Comparison of ENCODE assay signal across 8 mouse cellular contexts in the genomic region with DNA sequence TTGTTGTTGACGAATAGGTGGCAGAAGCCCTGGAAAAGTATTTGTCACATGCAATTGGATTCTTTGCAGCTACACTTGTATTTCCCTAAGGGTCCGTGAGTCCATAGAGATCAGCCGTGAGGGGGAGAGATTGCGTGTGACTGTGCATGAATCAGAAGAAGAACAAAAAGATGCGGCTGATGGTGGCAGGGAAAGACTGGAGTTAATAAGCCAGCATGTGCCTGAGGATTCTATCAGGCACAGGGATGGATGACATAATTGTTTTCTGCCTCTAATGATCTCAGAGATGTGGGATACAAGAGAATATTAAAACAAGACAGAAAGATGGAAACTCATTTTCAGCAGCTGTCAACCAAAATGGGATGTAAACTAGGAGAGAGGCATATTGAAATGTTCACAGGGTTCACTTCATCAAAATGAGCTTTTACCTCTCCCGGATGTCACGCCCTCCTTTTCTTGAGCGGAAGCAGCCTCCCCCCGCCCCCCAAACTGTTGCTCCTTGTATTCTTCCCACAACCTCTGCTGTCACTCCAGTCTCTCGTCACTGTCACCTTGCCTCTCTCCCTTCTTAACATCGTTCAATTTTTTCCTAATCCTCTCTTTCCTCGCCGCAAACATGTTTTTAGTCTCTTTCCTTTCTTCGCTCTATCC.
DNase-seq lines count a peak whose midpoint lies in the region; ATAC-seq and TF ChIP-seq lines count a peak whose summit lies in the region.

No protein-coding gene starts in this region.

- TF ChIP-seq CTCF in liver, embryonic 14.5 days (IDR thresholded peaks at IDR 0.05; ENCODE audit: low read depth) = no peak
- TF ChIP-seq CTCF in stomach, postnatal 0 days (IDR thresholded peaks at IDR 0.05; ENCODE audit: low read depth) = no peak

- no peak for TF ChIP-seq EP300 in liver, embryonic 14.5 days (IDR thresholded peaks at IDR 0.05; ENCODE audit: low read depth)
- no peak for TF ChIP-seq EP300 in stomach, postnatal 0 days (optimal IDR thresholded peaks at IDR 0.05)

- peak overlapping the region; percentile 90 for H3K4me2 ChIP-seq in heart, embryonic 13.5 days
- peak overlapping the region; percentile 63 for H3K4me2 ChIP-seq in liver, embryonic 14.5 days (ENCODE audit: low read depth)
- H3K4me2 ChIP-seq in stomach, postnatal 0 days (replicated peaks; ENCODE audit: low read depth) = peak overlapping the region; percentile 85

- no peaks in the 10 kb centered on the region for H3K9me3 ChIP-seq in heart, embryonic 13.5 days
- no peaks in the 10 kb centered on the region for H3K9me3 ChIP-seq in liver, embryonic 14.5 days (ENCODE audit: control insufficient read depth, low read length)
- no peaks in the 10 kb centered on the region for H3K9me3 ChIP-seq in stomach, postnatal 0 days (ENCODE audit: control insufficient read depth, low read length)

- no peaks in the 10 kb centered on the region for H3K27me3 ChIP-seq in heart, embryonic 13.5 days (replicated peaks)
- no peaks in the 10 kb centered on the region for H3K27me3 ChIP-seq in liver, embryonic 14.5 days (ENCODE audit: control insufficient read depth, insufficient read depth, low read length)
- no peaks in the 10 kb centered on the region for H3K27me3 ChIP-seq in stomach, postnatal 0 days (ENCODE audit: control insufficient read depth, insufficient read depth, low read length)

- no peaks in the 10 kb centered on the region for H3K36me3 ChIP-seq in heart, embryonic 13.5 days
- no peaks in the 10 kb centered on the region for H3K36me3 ChIP-seq in liver, embryonic 14.5 days (replicated peaks; ENCODE audit: control insufficient read depth, insufficient read depth, low read depth)
- H3K36me3 ChIP-seq in stomach, postnatal 0 days (ENCODE audit: control insufficient read depth, insufficient read depth, low read length) = no peaks in the 10 kb centered on the region

- ATAC-seq in common myeloid progenitor, adult 5-6 weeks (replicated peaks; ENCODE audit: low read depth, poor library complexity, severe bottlenecking) = peak; percentile 9; the same call in 1 of the 2 replicates
- ATAC-seq in heart, embryonic 13.5 days (ENCODE audit: extremely low read depth, insufficient number of reproducible peaks, low FRiP score, low TSS enrichment) = no peak
- ATAC-seq in liver, embryonic 14.5 days (ENCODE audit: insufficient read depth) = no peak
- ATAC-seq in stomach, postnatal 0 days (ENCODE audit: low FRiP score, low TSS enrichment) = peak; percentile 7; the same call in 1 of the 2 replicates

- peaks cover 4% of the 10 kb centered on the region; the same call in 1 of the 2 replicates for H3K4me1 ChIP-seq in heart, embryonic 13.5 days
- H3K4me1 ChIP-seq in liver, embryonic 14.5 days (replicated peaks; ENCODE audit: control insufficient read depth in 2 of 2, insufficient read depth in 2 of 2, low read length in 1 of 2) = no peaks in the 10 kb centered on the region
- no peaks in the 10 kb centered on the region for H3K4me1 ChIP-seq in stomach, postnatal 0 days (replicated peaks; ENCODE audit: control insufficient read depth, insufficient read depth)

- peak overlapping the region; percentile 68 for H3K4me3 ChIP-seq in heart, embryonic 13.5 days
- H3K4me3 ChIP-seq in liver, embryonic 14.5 days (ENCODE audit: insufficient read depth in 1 of 2, low read depth in 2 of 2, low read length in 2 of 2) = peak overlapping the region; percentile 25 to 38; a peak in 3 of 4 replicates
- H3K4me3 ChIP-seq in stomach, postnatal 0 days (ENCODE audit: low read depth, low read length) = peak overlapping the region; percentile 58

- peak overlapping the region; percentile 81 for H3K9ac ChIP-seq in heart, embryonic 13.5 days
- no peak overlapping the region for H3K9ac ChIP-seq in liver, embryonic 14.5 days (replicated peaks)
- no peak overlapping the region for H3K9ac ChIP-seq in stomach, postnatal 0 days (ENCODE audit: low read length)

- peak overlapping the region; percentile 37; the same call in 1 of the 2 replicates for H3K27ac ChIP-seq in heart, embryonic 13.5 days (replicated peaks)
- no peak overlapping the region for H3K27ac ChIP-seq in liver, embryonic 14.5 days
- peak overlapping the region; percentile 5; the same call in 1 of the 2 replicates for H3K27ac ChIP-seq in stomach, postnatal 0 days (replicated peaks)

- peak; percentile 35 for DNase-seq in kidney, postnatal 10 days
- no peak for DNase-seq in kidney, postnatal 14 days
- DNase-seq in liver, embryonic 14.5 days (ENCODE audit: low read depth in 3 of 3, low spot score in 3 of 3) = no peak
- DNase-seq in stomach, postnatal 0 days (ENCODE audit: low spot score) = peak; percentile 20
- DNase-seq in spleen, postnatal 36 days (ENCODE audit: low spot score in 2 of 2) = no peak
- DNase-seq in gastrocnemius, postnatal 25 days = no peak

- WGBS in heart, embryonic 13.5 days = 38% methylated on average over 13 of the region's 14 CpGs
- WGBS in liver, embryonic 14.5 days (ENCODE audit: insufficient replicate concordance) = 34% methylated on average over 14 of the region's 14 CpGs
- WGBS in stomach, postnatal 0 days = 28% methylated on average over 14 of the region's 14 CpGs

Comparison
In these comparisons a context has a peak if more than half of its experiments do, and no peak if none do; other contexts are left out.
1. DNase-seq: peak in kidney, postnatal 10 days (single experiment) and stomach, postnatal 0 days (single experiment); none in kidney, postnatal 14 days (single experiment), liver, embryonic 14.5 days (0 of 3), spleen, postnatal 36 days (0 of 2) and gastrocnemius, postnatal 25 days (single experiment).
2. ATAC-seq: peak in common myeloid progenitor, adult 5-6 weeks (single experiment) and stomach, postnatal 0 days (single experiment); none in heart, embryonic 13.5 days (single experiment) and liver, embryonic 14.5 days (single experiment).
3. Peak in every context shown above with its lines, with median percentiles within 50 percentile points of each other: H3K4me2 ChIP-seq and H3K4me3 ChIP-seq.